Mouse (Mus musculus) limb, embryonic 13.5 days (tissue): ENCODE data around the gene Odf3l2. TPM values are rescaled to one million over a fixed set of nuclear protein-coding genes. Genes with fewer than 3 reads are reported as not detected.

Experiments
- ATAC-seq: fragments of 200-750 bp; cut with Nextera tagmentation; 2 replicates; pipeline ENCODE4 v1.8.0; 2017; ENCODE audit warnings: low read depth, moderate number of reproducible peaks, moderate TSS enrichment; ENCODE audit not compliant: low FRiP score
- H3K27ac ChIP-seq: fragments of 300-500 bp; sonication (generic); 2 replicates; pipeline ENCODE4 v1.5.1; 2015; ENCODE audit warnings: inconsistent platforms, mild to moderate bottlenecking, moderate library complexity
- H3K27me3 ChIP-seq: fragments of 300-500 bp; sonication (generic); 2 replicates; pipeline ENCODE4 v1.6.1; 2015; ENCODE audit warnings: mild to moderate bottlenecking, inconsistent platforms
- H3K36me3 ChIP-seq: fragments of 300-500 bp; sonication (generic); 2 replicates; pipeline ENCODE4 v1.6.1; 2015; ENCODE audit warnings: inconsistent platforms, mild to moderate bottlenecking, moderate library complexity
- H3K4me1 ChIP-seq: fragments of 300-500 bp; sonication (generic); 2 replicates; pipeline ENCODE4 v1.6.1; 2015; ENCODE audit warnings: inconsistent platforms
- H3K4me2 ChIP-seq: fragments of 300-500 bp; sonication (generic); replicated peaks from 2 replicates; pipeline ENCODE4 v1.6.1; 2015; ENCODE audit warnings: inconsistent platforms, mild to moderate bottlenecking, moderate library complexity
- H3K4me3 ChIP-seq: fragments of 300-500 bp; sonication (generic); 2 replicates; pipeline ENCODE4 v1.5.1; 2015; ENCODE audit warnings: moderate library complexity, mild to moderate bottlenecking, inconsistent platforms
- H3K9ac ChIP-seq: fragments of 300-500 bp; sonication (generic); 2 replicates; pipeline ENCODE4 v1.6.1; 2015; ENCODE audit warnings: mild to moderate bottlenecking, inconsistent platforms
- H3K9me3 ChIP-seq: fragments of 300-500 bp; sonication (generic); 2 replicates; pipeline ENCODE4 v1.6.1; 2016; ENCODE audit warnings: inconsistent platforms
- WGBS: fragments of 180-500 bp; shearing (Covaris S2); methylation state at CpG from one replicate; pipeline ENCODE4 v1.1.7; 2015; 5-methylcytosine and 5-hydroxymethylcytosine counted together
- polyA plus RNA-seq: library from polyadenylated mRNA; unstranded; fragments of >200 nt; fragmentation: Nextera tagmentation; extraction: Ambion mirVana; gene quantifications from 2 replicates; pipeline ENCODE4 v1.2.1, GENCODE M21; 2015

Odf3l2 gene
- polyA plus RNA-seq, 1 experiment from 2014 or later: not detected

GRCm38 (mm10) chr10:79614305-79614643, 31.3 kb downstream of the Odf3l2 start:
- Histone ChIP-seq H3K27me3 (peaks cover 52% of the 10 kb centered on the region), H3K4me3 (peak overlapping the region; percentile 59)
- peak; percentile 31 for ATAC-seq

GRCm38 (mm10) chr10:79613578-79614304, 31.8 kb downstream of the Odf3l2 start, which contains the start of gene C2cd4c:
C2cd4c (minus strand) TSS chr10:79614025.
- H3K4me2 ChIP-seq: peak within 1 kb of the TSS; percentile 97
- no peaks in the 10 kb centered on the region for H3K9me3 ChIP-seq
- under 1% methylated on average over 60 of the region's 60 CpGs for WGBS
- peaks cover 20% of the 10 kb centered on the region for H3K4me1 ChIP-seq
- H3K27ac ChIP-seq: no peak within 1 kb of the TSS
- H3K27me3 ChIP-seq: peaks cover 57% of the 10 kb centered on the region
- H3K4me3 ChIP-seq: peak within 1 kb of the TSS; percentile 59
- peak within 1 kb of the TSS; percentile 72 for H3K9ac ChIP-seq
- H3K36me3 ChIP-seq: no peaks in the 10 kb centered on the region
- peak; percentile 77 for ATAC-seq

More at GRCm38 (mm10) chr10:79614305-79614643, 31.3 kb downstream of the Odf3l2 start:
- Histone ChIP-seq H3K27ac (no peak overlapping the region), H3K9me3 (no peaks in the 10 kb centered on the region), H3K4me2 (peak overlapping the region; percentile 97), H3K36me3 (0 out of 2 replicates have a peak, but pooled peaks cover 2% of the 10 kb centered on the region), H3K9ac (no peak overlapping the region), H3K4me1 (peaks cover 20% of the 10 kb centered on the region)
- WGBS: 83% methylated on average over 1 of the region's 1 CpGs

GRCm38 (mm10) chr10:79612192-79613135, 33.1 kb downstream of the Odf3l2 start:
- H3K36me3 ChIP-seq: no peaks in the 10 kb centered on the region
- H3K9me3 ChIP-seq: no peaks in the 10 kb centered on the region
- 0 out of 2 replicates have a peak overlapping the region, but pooled peaks have one; percentile 35 for H3K9ac ChIP-seq
- 10% methylated on average over 51 of the region's 51 CpGs for WGBS
- peaks cover 62% of the 10 kb centered on the region for H3K27me3 ChIP-seq
- H3K4me1 ChIP-seq: peaks cover 20% of the 10 kb centered on the region
- H3K4me3 ChIP-seq: peak overlapping the region; percentile 59
- H3K4me2 ChIP-seq: peak overlapping the region; percentile 97
- H3K27ac ChIP-seq: no peak overlapping the region
- no peak for ATAC-seq

GRCm38 (mm10) chr10:79611296-79611695, 34.2 kb downstream of the Odf3l2 start:
- no peak overlapping the region for H3K4me2 ChIP-seq
- peaks cover 20% of the 10 kb centered on the region for H3K4me1 ChIP-seq
- peaks cover 62% of the 10 kb centered on the region for H3K27me3 ChIP-seq
- no peak overlapping the region for H3K27ac ChIP-seq
- H3K9ac ChIP-seq: no peak overlapping the region
- H3K36me3 ChIP-seq: no peaks in the 10 kb centered on the region
- 26% methylated on average over 5 of the region's 5 CpGs for WGBS
- ATAC-seq: no peak
- H3K9me3 ChIP-seq: no peaks in the 10 kb centered on the region
- no peak overlapping the region for H3K4me3 ChIP-seq

- Histone ChIP-seq H3K9ac (no peak overlapping the region), H3K9me3 (no peaks in the 10 kb centered on the region), H3K4me3 (no peak overlapping the region), H3K36me3 (no peaks in the 10 kb centered on the region), H3K27ac (no peak overlapping the region), H3K27me3 (peaks cover 60% of the 10 kb centered on the region), H3K4me2 (no peak overlapping the region), H3K4me1 (peaks cover 20% of the 10 kb centered on the region)
- 73% methylated on average over 3 of the region's 3 CpGs for WGBS
- ATAC-seq: no peak
Observed at GRCm38 (mm10) chr10:79609276-79609675, 36.3 kb downstream of the Odf3l2 start.

- ATAC-seq: no peak
- Histone ChIP-seq H3K4me1 (peaks cover 12% of the 10 kb centered on the region), H3K27me3 (peaks cover 46% of the 10 kb centered on the region), H3K36me3 (no peaks in the 10 kb centered on the region), H3K9ac (no peak overlapping the region), H3K4me3 (no peak overlapping the region), H3K9me3 (no peaks in the 10 kb centered on the region), H3K27ac (no peak overlapping the region), H3K4me2 (no peak overlapping the region)
- WGBS: 26% methylated on average over 2 of the region's 2 CpGs
Observed at GRCm38 (mm10) chr10:79607892-79608291, 37.6 kb downstream of the Odf3l2 start.

GRCm38 (mm10) chr10:79606537-79606936, 39.0 kb downstream of the Odf3l2 start:
- no peak for ATAC-seq
- peaks cover 32% of the 10 kb centered on the region for H3K27me3 ChIP-seq
- H3K9ac ChIP-seq: no peak overlapping the region
- H3K36me3 ChIP-seq: no peaks in the 10 kb centered on the region
- 73% methylated on average over 4 of the region's 4 CpGs for WGBS
- H3K9me3 ChIP-seq: no peaks in the 10 kb centered on the region
- no peak overlapping the region for H3K27ac ChIP-seq
- no peak overlapping the region for H3K4me2 ChIP-seq
- no peak overlapping the region for H3K4me3 ChIP-seq
- H3K4me1 ChIP-seq: no peaks in the 10 kb centered on the region

GRCm38 (mm10) chr10:79597936-79598230, 47.7 kb downstream of the Odf3l2 start:
- H3K4me3 ChIP-seq: no peak overlapping the region
- H3K36me3 ChIP-seq: no peaks in the 10 kb centered on the region
- H3K27me3 ChIP-seq: peaks cover 29% of the 10 kb centered on the region
- no peak overlapping the region for H3K4me2 ChIP-seq
- ATAC-seq: no peak
- H3K4me1 ChIP-seq: no peaks in the 10 kb centered on the region
- H3K9me3 ChIP-seq: no peaks in the 10 kb centered on the region
- no peak overlapping the region for H3K27ac ChIP-seq
- H3K9ac ChIP-seq: no peak overlapping the region
- WGBS: 66% methylated on average over 4 of the region's 4 CpGs

- no peak for ATAC-seq
- peaks cover 29% of the 10 kb centered on the region for H3K27me3 ChIP-seq
Observed at GRCm38 (mm10) chr10:79597051-79597935, 48.2 kb downstream of the Odf3l2 start.

GRCm38 (mm10) chr10:79595590-79595929, 50.0 kb downstream of the Odf3l2 start:
- no peak overlapping the region for H3K4me2 ChIP-seq
- no peak overlapping the region for H3K27ac ChIP-seq
- 58% methylated on average over 8 of the region's 8 CpGs for WGBS
- no peak overlapping the region for H3K4me3 ChIP-seq
- H3K27me3 ChIP-seq: peaks cover 33% of the 10 kb centered on the region
- H3K4me1 ChIP-seq: no peaks in the 10 kb centered on the region
- no peak for ATAC-seq
- no peaks in the 10 kb centered on the region for H3K36me3 ChIP-seq
- no peak overlapping the region for H3K9ac ChIP-seq
- H3K9me3 ChIP-seq: no peaks in the 10 kb centered on the region

More at GRCm38 (mm10) chr10:79597051-79597935, 48.2 kb downstream of the Odf3l2 start:
- Histone ChIP-seq H3K4me3 (no peak overlapping the region), H3K9me3 (no peaks in the 10 kb centered on the region), H3K4me2 (no peak overlapping the region), H3K36me3 (no peaks in the 10 kb centered on the region), H3K27ac (no peak overlapping the region), H3K4me1 (no peaks in the 10 kb centered on the region), H3K9ac (no peak overlapping the region; the same call in 1 of the 2 replicates)
- 42% methylated on average over 13 of the region's 13 CpGs for WGBS

- Histone ChIP-seq H3K4me1 (no peaks in the 10 kb centered on the region), H3K27me3 (peaks cover 33% of the 10 kb centered on the region), H3K36me3 (no peaks in the 10 kb centered on the region), H3K9ac (no peak overlapping the region), H3K9me3 (no peaks in the 10 kb centered on the region), H3K4me3 (no peak overlapping the region), H3K4me2 (peak overlapping the region; percentile 34; the same call in 1 of the 2 replicates), H3K27ac (no peak overlapping the region)
- 18% methylated on average over 17 of the region's 17 CpGs for WGBS
- peak; percentile 91 for ATAC-seq
Observed at GRCm38 (mm10) chr10:79594872-79595589, 50.5 kb downstream of the Odf3l2 start.
